Mouse (Mus musculus) MEL (cell line): ENCODE measurements at regions not wholly inside any gene's neighbourhood (a gene's known extent, or its start where the extent isn't known, plus 50 kb on each side); places are given as distances from the start of the nearest gene placed in this dataset.

Source experiments
- CTCF ChIP-seq, 3 experiments: IDR thresholded peaks in 2 of 3; conservative IDR thresholded peaks in 1 of 3; 2 replicates each; pipeline ENCODE4 v1.5.1; 2011 to 2012; ENCODE audit warnings: low read length in 3 of 3, low read depth in 2 of 3, mild to moderate bottlenecking in 2 of 3, improper control_type of control experiment in 1 of 3, inconsistent platforms in 1 of 3, mixed read lengths in 1 of 3, moderate library complexity in 1 of 3; ENCODE audit not compliant: control insufficient read depth in 1 of 3, insufficient read depth in 1 of 3, poor library complexity in 1 of 3, severe bottlenecking in 1 of 3
- E2F4 ChIP-seq: IDR thresholded peaks from 2 replicates; pipeline ENCODE4 v1.6.1; 2011; ENCODE audit warnings: low read depth, low read length, improper control_type of control experiment, borderline replicate concordance
- EP300 ChIP-seq, 2 experiments: IDR thresholded peaks; 2 replicates each; pipeline ENCODE4 v1.6.1; 2011; ENCODE audit warnings: improper control_type of control experiment in 2 of 2, low read length in 2 of 2, low read depth in 1 of 2, mild to moderate bottlenecking in 1 of 2
- ETS1 ChIP-seq: IDR thresholded peaks from 2 replicates; pipeline ENCODE4 v1.6.1; 2012; ENCODE audit warnings: low read depth, mild to moderate bottlenecking, inconsistent platforms, low read length, improper control_type of control experiment, moderate library complexity
- GATA1 ChIP-seq: IDR thresholded peaks from 2 replicates; pipeline ENCODE4 v1.6.1; 2011; ENCODE audit warnings: low read depth, low read length, improper control_type of control experiment
- KAT2A ChIP-seq: conservative IDR thresholded peaks from 2 replicates; pipeline ENCODE4 v1.6.1; 2012; ENCODE audit warnings: low read depth, low read length, improper control_type of control experiment, inconsistent platforms
- MYB ChIP-seq: IDR thresholded peaks from 2 replicates; pipeline ENCODE4 v1.6.1; 2011; ENCODE audit warnings: mild to moderate bottlenecking, low read depth, low read length, improper control_type of control experiment
- NELFE ChIP-seq: IDR thresholded peaks from 2 replicates; pipeline ENCODE4 v1.6.1; 2011; ENCODE audit warnings: low read depth, low read length, improper control_type of control experiment
- POLR2A ChIP-seq, 2 experiments: IDR thresholded peaks; 2 replicates each; pipeline ENCODE4 v1.6.1; 2011 to 2012; ENCODE audit warnings: low read length in 2 of 2, mild to moderate bottlenecking in 2 of 2, control low read depth in 1 of 2, improper control_type of control experiment in 1 of 2, low read depth in 1 of 2, moderate library complexity in 1 of 2; ENCODE audit not compliant: control insufficient read depth in 1 of 2, insufficient read depth in 1 of 2, poor library complexity in 1 of 2
- POLR2AphosphoS2 ChIP-seq: IDR thresholded peaks from 2 replicates; pipeline ENCODE4 v1.6.1; 2011; ENCODE audit warnings: low read length, improper control_type of control experiment
- POLR2AphosphoS5 ChIP-seq: IDR thresholded peaks from 2 replicates; pipeline ENCODE4 v1.6.1; 2012; ENCODE audit warnings: low read depth, borderline replicate concordance, mild to moderate bottlenecking, inconsistent platforms, low read length, moderate library complexity, mixed read lengths
- RAD21 ChIP-seq: IDR thresholded peaks from 2 replicates; pipeline ENCODE4 v1.6.1; 2011; ENCODE audit warnings: mild to moderate bottlenecking, low read depth, low read length, improper control_type of control experiment
- SMC3 ChIP-seq: IDR thresholded peaks from 2 replicates; pipeline ENCODE4 v1.6.1; 2011; ENCODE audit warnings: low read depth, low read length, improper control_type of control experiment
- USF1 ChIP-seq: IDR thresholded peaks from 2 replicates; pipeline ENCODE4 v1.6.1; 2014; ENCODE audit warnings: low read depth, mild to moderate bottlenecking, inconsistent platforms, low read length, improper control_type of control experiment, moderate library complexity

DNA sequence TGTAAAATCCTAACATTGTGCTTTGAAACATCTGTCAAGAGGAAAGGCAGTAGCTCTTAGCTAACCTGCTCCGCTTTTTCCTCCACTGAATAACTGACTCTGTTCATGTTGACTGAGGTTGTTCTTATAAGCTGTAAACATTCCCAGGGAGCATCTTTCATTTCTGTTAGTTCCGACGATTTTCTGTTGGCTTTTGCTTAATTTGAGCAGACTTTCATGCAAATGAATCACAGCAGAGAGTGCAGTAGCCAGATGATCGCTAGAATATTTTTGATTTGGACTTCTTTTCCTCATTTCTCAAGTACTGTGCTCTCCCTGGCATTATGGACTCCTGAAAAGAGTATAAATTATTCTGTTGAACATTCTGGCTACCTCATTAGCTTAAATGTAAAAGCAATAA lies 713.9 kb upstream of the Slc39a10 start:
- no peak for TF ChIP-seq RAD21
- TF ChIP-seq POLR2AphosphoS5, result no peak
- no peak for TF ChIP-seq POLR2A (IDR thresholded peaks at IDR 0.05; ENCODE audit: control insufficient read depth in 1 of 2, insufficient read depth in 1 of 2, low read depth in 1 of 2, low read length in 2 of 2, poor library complexity in 1 of 2)
- TF ChIP-seq CTCF (IDR thresholded peaks at IDR 0.05 in 2 of 3, conservative IDR thresholded peaks at IDR 0.05 in 1 of 3; ENCODE audit: control insufficient read depth in 1 of 3, insufficient read depth in 1 of 3, low read depth in 2 of 3, low read length in 3 of 3, poor library complexity in 1 of 3, severe bottlenecking in 1 of 3), result no peak
- TF ChIP-seq POLR2AphosphoS2, result no peak
- TF ChIP-seq NELFE, result no peak
- TF ChIP-seq EP300 (IDR thresholded peaks at IDR 0.05; ENCODE audit: low read depth in 1 of 2, low read length in 2 of 2), result no peak
- TF ChIP-seq GATA1, result no peak
- no peak for TF ChIP-seq SMC3
- no peak for TF ChIP-seq E2F4
- no peak for TF ChIP-seq ETS1
- TF ChIP-seq MYB, result no peak
- TF ChIP-seq KAT2A, result no peak
- TF ChIP-seq USF1, result no peak
